Mouse (Mus musculus) forebrain, embryonic 12.5 days (tissue): Measurements from ENCODE around the gene Degs2. TPM values are rescaled to one million over a fixed set of nuclear protein-coding genes. Genes with fewer than 3 reads are reported as not detected.

Experiments used
- ATAC-seq: fragments of 200-750 bp; cut with Nextera tagmentation; 2 replicates; pipeline ENCODE4 v1.8.0; 2017; ENCODE audit warnings: moderate TSS enrichment; ENCODE audit not compliant: low FRiP score
- H3K27ac ChIP-seq: fragments of 300-500 bp; sonication (generic); 2 replicates; pipeline ENCODE4 v1.5.1; 2016; ENCODE audit warnings: mild to moderate bottlenecking
- H3K27me3 ChIP-seq: fragments of 300-500 bp; sonication (generic); 2 replicates; pipeline ENCODE4 v1.6.1; 2016; ENCODE audit warnings: mild to moderate bottlenecking
- H3K36me3 ChIP-seq: fragments of 300-500 bp; sonication (generic); replicated peaks from 2 replicates; pipeline ENCODE4 v1.6.1; 2016; ENCODE audit warnings: mild to moderate bottlenecking
- H3K4me1 ChIP-seq: fragments of 300-500 bp; sonication (generic); 2 replicates; pipeline ENCODE4 v1.6.1; 2016
- H3K4me2 ChIP-seq: fragments of 300-500 bp; sonication (generic); 2 replicates; pipeline ENCODE4 v1.6.1; 2016; ENCODE audit warnings: mild to moderate bottlenecking, moderate library complexity
- H3K4me3 ChIP-seq: fragments of 300-500 bp; sonication (generic); replicated peaks from 2 replicates; pipeline ENCODE4 v1.5.1; 2016; ENCODE audit warnings: mild to moderate bottlenecking
- H3K9ac ChIP-seq: fragments of 300-500 bp; sonication (generic); 2 replicates; pipeline ENCODE4 v1.6.1; 2016; ENCODE audit warnings: mild to moderate bottlenecking
- H3K9me3 ChIP-seq: fragments of 300-500 bp; sonication (generic); 2 replicates; pipeline ENCODE4 v1.6.1; 2016
- WGBS: fragments of 180-500 bp; shearing (Covaris S2); methylation state at CpG from one replicate; pipeline ENCODE4 v1.1.7; 2016; 5-methylcytosine and 5-hydroxymethylcytosine counted together
- microRNA counts: library from miRNA; unstranded; fragments of <30 nt; microRNA quantifications from one replicate; lab custom pipeline; 2017
- microRNA-seq: library from miRNA; unstranded; fragments of <30 nt; microRNA quantifications from one replicate; pipeline ENCODE4, GENCODE M21; 2017
- polyA plus RNA-seq: library from polyadenylated mRNA; unstranded; fragments of >200 nt; fragmentation: Nextera tagmentation; extraction: Ambion mirVana; gene quantifications from 2 replicates; pipeline ENCODE4 v1.2.1, GENCODE M21; 2016

Degs2 gene
- polyA plus RNA-seq, 1 experiment from 2014 or later, result 2.4 TPM

- ATAC-seq, result no peak
- no peak overlapping the region for H3K9ac ChIP-seq
- H3K27ac ChIP-seq, result no peak overlapping the region
- H3K4me2 ChIP-seq, result no peak overlapping the region
- no peak overlapping the region for H3K4me3 ChIP-seq
- 0 out of 2 replicates have a peak, but pooled peaks cover 5% of the 10 kb centered on the region for H3K36me3 ChIP-seq
- no peaks in the 10 kb centered on the region for H3K4me1 ChIP-seq
- H3K27me3 ChIP-seq, result no peaks in the 10 kb centered on the region
- WGBS, result 90% methylated on average over 5 of the region's 5 CpGs
- no peaks in the 10 kb centered on the region for H3K9me3 ChIP-seq
Observed at GRCm38 (mm10) chr12:108637440-108637839, 64.7 kb downstream of the Degs2 start.

GRCm38 (mm10) chr12:108635501-108635900 is 66.6 kb downstream of the Degs2 start:
- 93% methylated on average over 4 of the region's 4 CpGs for WGBS
- no peaks in the 10 kb centered on the region for H3K4me1 ChIP-seq
- H3K9me3 ChIP-seq, result no peaks in the 10 kb centered on the region
- H3K9ac ChIP-seq, result no peak overlapping the region
- no peaks in the 10 kb centered on the region for H3K27me3 ChIP-seq
- no peak overlapping the region for H3K4me3 ChIP-seq
- 0 out of 2 replicates have a peak, but pooled peaks cover 5% of the 10 kb centered on the region for H3K36me3 ChIP-seq
- ATAC-seq, result no peak
- H3K27ac ChIP-seq, result no peak overlapping the region
- no peak overlapping the region for H3K4me2 ChIP-seq

- H3K27ac ChIP-seq, result no peak overlapping the region
- no peak for ATAC-seq
- H3K9ac ChIP-seq, result no peak overlapping the region
- H3K27me3 ChIP-seq, result no peaks in the 10 kb centered on the region
- 89% methylated on average over 1 of the region's 1 CpGs for WGBS
- no peaks in the 10 kb centered on the region for H3K9me3 ChIP-seq
- peaks cover 5% of the 10 kb centered on the region; the same call in 1 of the 2 replicates for H3K36me3 ChIP-seq
- H3K4me2 ChIP-seq, result no peak overlapping the region
- no peak overlapping the region for H3K4me3 ChIP-seq
- no peaks in the 10 kb centered on the region for H3K4me1 ChIP-seq
Observed at GRCm38 (mm10) chr12:108634031-108634430, 68.1 kb downstream of the Degs2 start.

GRCm38 (mm10) chr12:108632501-108632900 is 69.6 kb downstream of the Degs2 start:
- no peak overlapping the region for H3K27ac ChIP-seq
- ATAC-seq, result no peak
- H3K4me3 ChIP-seq, result no peak overlapping the region
- no peaks in the 10 kb centered on the region for H3K9me3 ChIP-seq
- peaks cover 5% of the 10 kb centered on the region; the same call in 1 of the 2 replicates for H3K36me3 ChIP-seq
- H3K9ac ChIP-seq, result no peak overlapping the region
- H3K27me3 ChIP-seq, result no peaks in the 10 kb centered on the region
- no peak overlapping the region for H3K4me2 ChIP-seq
- H3K4me1 ChIP-seq, result no peaks in the 10 kb centered on the region

- no peak overlapping the region for H3K4me2 ChIP-seq
- 92% methylated on average over 6 of the region's 6 CpGs for WGBS
- H3K36me3 ChIP-seq, result peaks cover 5% of the 10 kb centered on the region; the same call in 1 of the 2 replicates
- no peak overlapping the region for H3K4me3 ChIP-seq
- no peak for ATAC-seq
- H3K4me1 ChIP-seq, result 0 out of 2 replicates have a peak, but pooled peaks cover 6% of the 10 kb centered on the region
- no peak overlapping the region for H3K27ac ChIP-seq
- no peaks in the 10 kb centered on the region for H3K27me3 ChIP-seq
- H3K9me3 ChIP-seq, result no peaks in the 10 kb centered on the region
- H3K9ac ChIP-seq, result no peak overlapping the region
Observed at GRCm38 (mm10) chr12:108630741-108631688, 71.1 kb downstream of the Degs2 start.

- 94% methylated on average over 1 of the region's 1 CpGs for WGBS
- no peak overlapping the region for H3K27ac ChIP-seq
- no peak overlapping the region for H3K9ac ChIP-seq
- peaks cover 5% of the 10 kb centered on the region; the same call in 1 of the 2 replicates for H3K36me3 ChIP-seq
- no peak overlapping the region for H3K4me3 ChIP-seq
- no peaks in the 10 kb centered on the region for H3K9me3 ChIP-seq
- H3K4me1 ChIP-seq, result peaks cover 11% of the 10 kb centered on the region; the same call in 1 of the 2 replicates
- no peak overlapping the region for H3K4me2 ChIP-seq
- no peak for ATAC-seq
- H3K27me3 ChIP-seq, result no peaks in the 10 kb centered on the region
Observed at GRCm38 (mm10) chr12:108629556-108629955, 72.6 kb downstream of the Degs2 start.

MicroRNA genes within 50 kb of the gene (microRNA counts, 519-probe panel; counts per million panel counts)
- 5,757 counts per million, percentile 78 among the panel's probes with 10 or more counts for microRNA mmu-miR-342-3p (lab: Ali Mortazavi, UCI)
- not detected for microRNA mmu-miR-342-5p (lab: Ali Mortazavi, UCI)

Small RNA genes within 50 kb of the gene (microRNA-seq; reads per million reads assigned to microRNA genes)
- gene Gm23872 (not detected), gene Mir342 (13,251 reads per million, percentile 96 among the genes with 10 or more reads in this experiment)

Other genes starting within 250 kb of the Degs2 start
- gene Evl, start 147.6 kb downstream of the Degs2 start, polyA plus RNA-seq, result 121 and 124 TPM in 2 replicates
- 19.5 and 21.5 TPM in 2 replicates for gene Yy1, start 90.7 kb upstream of the Degs2 start, polyA plus RNA-seq
- 15.8 and 17.0 TPM in 2 replicates for gene Slc25a29, start 133.6 kb upstream of the Degs2 start, polyA plus RNA-seq
- gene Slc25a47, start 133.7 kb upstream of the Degs2 start, polyA plus RNA-seq, result 11.3 and 11.7 TPM in 2 replicates
- gene Wdr25, start 191.3 kb upstream of the Degs2 start, polyA plus RNA-seq, result 7.2 and 7.6 TPM in 2 replicates
- 126 and 130 TPM in 2 replicates for gene Wars, start 191.9 kb upstream of the Degs2 start, polyA plus RNA-seq